9 mouse cellular contexts compared by ENCODE assay signal in the genomic region with DNA sequence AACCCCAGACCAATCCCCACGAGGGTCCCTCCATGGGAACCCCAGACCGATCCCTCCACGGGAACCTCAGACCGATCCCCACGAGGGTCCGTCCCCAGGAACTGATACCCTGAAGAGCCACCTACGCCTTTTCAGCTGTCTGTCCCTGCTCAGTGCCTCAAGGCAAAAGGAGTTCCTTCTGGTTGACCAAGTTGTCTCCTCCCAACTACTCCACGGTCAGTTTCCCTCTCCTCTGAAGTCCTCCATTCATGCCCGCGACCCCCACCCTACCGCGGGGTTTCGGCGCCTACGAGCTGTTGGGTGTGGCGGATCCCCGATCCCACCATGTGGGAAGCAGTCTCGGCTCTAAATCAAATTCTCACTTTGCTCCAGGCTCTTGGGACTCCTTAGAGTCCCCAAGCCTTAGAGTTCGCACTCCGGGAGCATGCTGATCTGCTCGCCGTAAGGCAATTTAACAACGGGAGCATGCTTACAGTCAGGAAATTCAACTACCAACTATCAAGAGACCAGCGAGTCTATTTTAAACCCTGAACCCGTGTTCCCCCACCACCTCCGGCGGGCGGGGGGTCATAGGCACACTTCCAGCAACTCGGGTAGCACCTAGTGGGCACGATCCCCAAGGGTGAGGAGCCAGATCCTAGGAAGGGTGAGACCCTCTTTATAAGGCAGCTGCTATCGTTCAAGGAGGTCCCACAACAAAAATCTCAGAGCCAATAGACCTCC. TPM values are rescaled to one million over a fixed set of nuclear protein-coding genes. Genes with fewer than 3 reads are reported as not detected.
DNase-seq lines count a peak whose midpoint lies in the region; ATAC-seq lines count a peak whose summit lies in the region.
"Had no signal": no experiment of that assay in that cellular context is flagged by ENCODE, and none has a peak within 500 bp of the region (broad histone marks: within the 10 kb centered on the region; RNA-seq: fewer than 3 reads in every experiment).

No protein-coding gene starts in this region.

- no peak for ATAC-seq in kidney, embryonic 16.5 days (ENCODE audit: low FRiP score, low TSS enrichment)
- ATAC-seq in forebrain, embryonic 15.5 days (replicated peaks): no peak
- ATAC-seq in intestine, embryonic 16.5 days: no peak
- no peak for ATAC-seq in neural tube, embryonic 14.5 days (ENCODE audit: low read depth)

- H3K27ac ChIP-seq in kidney, embryonic 16.5 days (ENCODE audit: low read length): peak overlapping the region; percentile 69
- no peak overlapping the region for H3K27ac ChIP-seq in forebrain, embryonic 15.5 days (replicated peaks)
- H3K27ac ChIP-seq in intestine, embryonic 16.5 days (ENCODE audit: low read length): peak overlapping the region; percentile 65
- no peak overlapping the region for H3K27ac ChIP-seq in neural tube, embryonic 14.5 days (ENCODE audit: low read depth, low read length)

- WGBS in kidney, embryonic 16.5 days: 47% methylated on average over 31 of the region's 31 CpGs
- 44% methylated on average over 31 of the region's 31 CpGs for WGBS in forebrain, embryonic 15.5 days
- 54% methylated on average over 31 of the region's 31 CpGs for WGBS in intestine, embryonic 16.5 days
- 37% methylated on average over 31 of the region's 31 CpGs for WGBS in neural tube, embryonic 14.5 days

- peak overlapping the region; percentile 65 for H3K4me2 ChIP-seq in kidney, embryonic 16.5 days (replicated peaks; ENCODE audit: low read depth, low read length)
- H3K4me2 ChIP-seq in forebrain, embryonic 15.5 days (replicated peaks): peak overlapping the region; percentile 45
- H3K4me2 ChIP-seq in intestine, embryonic 16.5 days (ENCODE audit: low read depth, low read length): peak overlapping the region; percentile 69
- peak overlapping the region; percentile 45 for H3K4me2 ChIP-seq in neural tube, embryonic 14.5 days (ENCODE audit: low read depth, low read length)

- peaks cover 25% of the 10 kb centered on the region for H3K9me3 ChIP-seq in kidney, embryonic 16.5 days (ENCODE audit: low read length)
- no peaks in the 10 kb centered on the region for H3K9me3 ChIP-seq in forebrain, embryonic 15.5 days
- peaks cover 9% of the 10 kb centered on the region for H3K9me3 ChIP-seq in intestine, embryonic 16.5 days (ENCODE audit: control insufficient read depth, low read length)
- H3K9me3 ChIP-seq in neural tube, embryonic 14.5 days (ENCODE audit: control insufficient read depth, low read length): no peaks in the 10 kb centered on the region; the same call in 1 of the 2 replicates

- peaks cover 13% of the 10 kb centered on the region for H3K4me1 ChIP-seq in kidney, embryonic 16.5 days (ENCODE audit: insufficient read depth, low read length)
- peaks cover 7% of the 10 kb centered on the region; the same call in 1 of the 2 replicates for H3K4me1 ChIP-seq in forebrain, embryonic 15.5 days
- H3K4me1 ChIP-seq in intestine, embryonic 16.5 days (ENCODE audit: control insufficient read depth, insufficient read depth, low read length): peaks cover 6% of the 10 kb centered on the region; the same call in 1 of the 2 replicates
- no peaks in the 10 kb centered on the region for H3K4me1 ChIP-seq in neural tube, embryonic 14.5 days (ENCODE audit: control insufficient read depth, insufficient read depth, low read length)

- no peaks in the 10 kb centered on the region for H3K36me3 ChIP-seq in kidney, embryonic 16.5 days (ENCODE audit: insufficient read depth, low read length)
- H3K36me3 ChIP-seq in forebrain, embryonic 15.5 days: no peaks in the 10 kb centered on the region
- H3K36me3 ChIP-seq in intestine, embryonic 16.5 days (ENCODE audit: control insufficient read depth, insufficient read depth, low read length): no peaks in the 10 kb centered on the region
- H3K36me3 ChIP-seq in neural tube, embryonic 14.5 days (ENCODE audit: control insufficient read depth, insufficient read depth, low read length): no peaks in the 10 kb centered on the region

- no peaks in the 10 kb centered on the region for H3K27me3 ChIP-seq in kidney, embryonic 16.5 days (ENCODE audit: insufficient read depth, low read length)
- no peaks in the 10 kb centered on the region for H3K27me3 ChIP-seq in forebrain, embryonic 15.5 days
- no peaks in the 10 kb centered on the region for H3K27me3 ChIP-seq in intestine, embryonic 16.5 days (replicated peaks; ENCODE audit: control insufficient read depth, insufficient read depth, low read length)
- no peaks in the 10 kb centered on the region for H3K27me3 ChIP-seq in neural tube, embryonic 14.5 days (ENCODE audit: control insufficient read depth, insufficient read depth, low read length)
- H3K27me3 ChIP-seq: CH12.LX had no signal

- H3K4me3 ChIP-seq in kidney, embryonic 16.5 days (ENCODE audit: low read length): peak overlapping the region; percentile 64
- peak overlapping the region; percentile 20 for H3K4me3 ChIP-seq in forebrain, embryonic 15.5 days
- peak overlapping the region; percentile 55 for H3K4me3 ChIP-seq in intestine, embryonic 16.5 days (ENCODE audit: low read length)
- peak overlapping the region; percentile 22 for H3K4me3 ChIP-seq in neural tube, embryonic 14.5 days (ENCODE audit: low read depth, low read length)

- peak overlapping the region; percentile 69 for H3K9ac ChIP-seq in kidney, embryonic 16.5 days (replicated peaks; ENCODE audit: low read length)
- no peak overlapping the region for H3K9ac ChIP-seq in forebrain, embryonic 15.5 days (replicated peaks)
- peak overlapping the region; percentile 71 for H3K9ac ChIP-seq in intestine, embryonic 16.5 days (ENCODE audit: low read depth, low read length)
- H3K9ac ChIP-seq in neural tube, embryonic 14.5 days (replicated peaks; ENCODE audit: low read depth, low read length): no peak overlapping the region; the same call in 1 of the 2 replicates

- no peak for DNase-seq in kidney, postnatal 14 days
- no peak for DNase-seq in thymus, postnatal 36 days
- DNase-seq in spleen, postnatal 4 days (ENCODE audit: low spot score in 2 of 2): no peak
- no peak for DNase-seq in thymus, postnatal 14 days

RNA-seq across cellular contexts. Expression of a gene that starts 0.8 kb away (rescaled TPM):
- 74.2 and 77.9 TPM in 2 replicates for polyA plus RNA-seq in kidney, embryonic 16.5 days (2015; fragmentation: Nextera tagmentation; extraction: Ambion mirVana)
- 2.4 and 3.0 TPM in 2 replicates for polyA plus RNA-seq in forebrain, embryonic 15.5 days (2015; fragmentation: Nextera tagmentation; extraction: Ambion mirVana)
- polyA plus RNA-seq in intestine, embryonic 16.5 days (2015; fragmentation: Nextera tagmentation; extraction: Ambion mirVana): 31.9 and 32.8 TPM in 2 replicates
- polyA plus RNA-seq in neural tube, embryonic 14.5 days (2014; fragmentation: Nextera tagmentation; extraction: Ambion mirVana): 0.37 and 9.4 TPM in 2 replicates

Comparison
In these comparisons a context has a peak if more than half of its experiments do, and no peak if none do; other contexts are left out.
1. H3K27ac ChIP-seq: peak in kidney, embryonic 16.5 days (single experiment) and intestine, embryonic 16.5 days (single experiment); none in forebrain, embryonic 15.5 days (single experiment) and neural tube, embryonic 14.5 days (single experiment).
2. H3K9ac ChIP-seq: peak in kidney, embryonic 16.5 days (single experiment) and intestine, embryonic 16.5 days (single experiment); none in forebrain, embryonic 15.5 days (single experiment) and neural tube, embryonic 14.5 days (single experiment).
3. Peak in every context shown above with its lines, with median percentiles within 50 percentile points of each other: H3K4me2 ChIP-seq and H3K4me3 ChIP-seq.